Mouse (Mus musculus): ENCODE data around the gene 5730596B20Rik. TPM values are rescaled to one million over a fixed set of nuclear protein-coding genes. Genes with fewer than 3 reads are reported as not detected.

5730596B20Rik gene
- total RNA-seq, 2 experiments from 2014 or later: not detected

DNA sequence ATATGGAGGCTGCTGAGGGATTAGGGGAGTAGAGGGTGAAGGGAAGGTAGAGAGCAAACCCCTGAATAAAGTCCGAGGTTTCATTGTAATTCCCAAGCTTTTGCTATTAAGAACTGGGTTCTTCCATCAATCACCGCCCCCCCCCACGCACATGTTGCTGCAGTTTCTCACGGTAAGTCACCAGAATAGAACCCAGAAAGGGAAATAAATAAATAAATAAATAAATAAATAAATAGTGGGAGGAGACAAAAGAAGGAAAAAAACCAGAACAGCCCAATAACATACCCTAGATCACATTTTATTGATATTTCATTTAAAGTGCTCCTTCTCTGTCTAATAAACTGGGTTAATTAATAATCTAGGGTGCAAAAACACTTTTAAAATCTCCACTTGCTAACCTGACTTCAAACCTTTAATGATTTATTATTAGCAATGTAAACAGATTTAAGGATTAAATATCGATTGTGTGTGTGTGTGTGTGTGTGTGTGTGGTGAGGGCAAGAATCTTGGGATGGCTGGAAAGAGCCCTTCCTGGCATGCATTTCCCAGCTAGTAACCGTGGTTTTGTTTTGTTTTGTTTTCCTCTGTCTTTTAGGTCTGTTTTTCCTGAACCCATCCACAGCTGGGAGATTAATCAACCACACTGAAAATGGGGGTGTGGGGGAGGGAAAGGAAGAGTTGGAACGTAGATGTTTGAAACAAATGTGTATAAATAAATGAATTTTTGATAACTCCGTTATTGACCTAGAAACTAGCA lies 15.8 kb upstream of the 5730596B20Rik start:
- ATAC-seq (replicated peaks; ENCODE audit: poor library complexity): no peak

DNA sequence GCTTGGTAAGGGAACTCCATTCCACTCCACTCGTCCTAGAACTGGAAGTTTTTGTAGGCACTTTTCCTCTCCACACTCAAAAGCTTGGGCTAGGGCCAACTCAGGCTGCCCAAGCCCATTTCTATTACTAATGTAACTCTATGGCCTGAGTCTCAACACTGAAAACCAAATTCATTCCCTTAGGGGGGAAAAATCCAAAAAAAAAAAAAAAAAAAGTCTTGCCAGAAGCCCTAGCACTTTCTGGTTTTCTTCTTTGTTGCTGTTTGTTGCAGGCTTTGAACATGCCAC lies 15.3 kb upstream of the 5730596B20Rik start:
- no peak for ATAC-seq (replicated peaks; ENCODE audit: poor library complexity)

- no peak for ATAC-seq (replicated peaks; ENCODE audit: poor library complexity)
Measured at GRCm38 (mm10) chr6:52162611-52163365, 14.5 kb upstream of the 5730596B20Rik start.

GRCm38 (mm10) chr6:52163366-52164031 lies 13.8 kb upstream of the 5730596B20Rik start:
- ATAC-seq (replicated peaks; ENCODE audit: poor library complexity): no peak

- no peak for ATAC-seq (replicated peaks; ENCODE audit: poor library complexity)
Measured at GRCm38 (mm10) chr6:52164051-52164625, 13.2 kb upstream of the 5730596B20Rik start.

DNA sequence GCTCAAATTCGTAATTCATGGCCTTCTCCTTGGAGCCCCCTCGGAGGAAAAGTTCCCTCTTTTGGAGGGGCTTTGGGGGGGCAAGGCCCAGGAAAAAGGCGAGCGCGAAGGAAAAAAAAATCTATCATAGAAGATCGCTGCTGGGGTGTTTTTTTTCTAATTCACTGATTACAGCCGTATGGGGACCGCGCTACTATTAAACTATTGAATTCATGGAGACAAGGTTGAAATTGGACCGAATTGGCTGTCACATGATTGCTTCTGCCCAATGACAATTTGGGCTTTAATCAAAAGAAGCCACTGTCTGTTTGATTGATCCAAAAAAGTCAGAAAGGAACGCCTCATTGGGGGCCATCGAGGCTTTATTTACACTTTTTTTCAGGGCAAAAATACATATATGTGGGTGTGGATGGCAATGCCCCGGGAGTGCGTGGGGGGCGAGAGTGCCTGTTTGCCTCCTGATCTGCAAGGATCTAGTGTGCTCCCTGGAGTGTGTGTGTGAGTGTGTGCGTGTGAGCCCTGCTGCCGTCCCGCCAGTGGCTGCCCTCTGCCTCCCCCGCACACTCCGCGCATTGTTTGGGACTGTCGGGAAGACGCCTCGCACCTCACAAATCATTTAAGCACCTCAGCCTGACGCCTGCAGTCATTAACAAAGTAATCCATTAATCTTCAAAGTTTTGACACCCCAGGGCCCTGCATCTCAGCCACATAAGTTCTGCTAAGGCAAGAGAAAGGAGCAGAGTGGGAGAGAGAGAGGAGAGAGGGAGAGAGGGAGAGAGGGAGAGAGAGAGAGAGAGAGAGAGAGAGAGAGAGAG lies 12.5 kb upstream of the 5730596B20Rik start, which contains the start of gene Hoxa2:
Gene Hoxa2 (minus strand): TSS at position 206 of the 815 bp plus-strand sequence.
- no peak for ATAC-seq (replicated peaks; ENCODE audit: poor library complexity)

- no peak for ATAC-seq (replicated peaks; ENCODE audit: poor library complexity)
Measured at GRCm38 (mm10) chr6:52165441-52166370, 11.6 kb upstream of the 5730596B20Rik start.

- ATAC-seq (replicated peaks; ENCODE audit: poor library complexity): no peak
Measured at GRCm38 (mm10) chr6:52166431-52167077, 10.7 kb upstream of the 5730596B20Rik start.

GRCm38 (mm10) chr6:52167176-52167575 lies 10.1 kb upstream of the 5730596B20Rik start:
- no peak for ATAC-seq (replicated peaks; ENCODE audit: poor library complexity)

DNA sequence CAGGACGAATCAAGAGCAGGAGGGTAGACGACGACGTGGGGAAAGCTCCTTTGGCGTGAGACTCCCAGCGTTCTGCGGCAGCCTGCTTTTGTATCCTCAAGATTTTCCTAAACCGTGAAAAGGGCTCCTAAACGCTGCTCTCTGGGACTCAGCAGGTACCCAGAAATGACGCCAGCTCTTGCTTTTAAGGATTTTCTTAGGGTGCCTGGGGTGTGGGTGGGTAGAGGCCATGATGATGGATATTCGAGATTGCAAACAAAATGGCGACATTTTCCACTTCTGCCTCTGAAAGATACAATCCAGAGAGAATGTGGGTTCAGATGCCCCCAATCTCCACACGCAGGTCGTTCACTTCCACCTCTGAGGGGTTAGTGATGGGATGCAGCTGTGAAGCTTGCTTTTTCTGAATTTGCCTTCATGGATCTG lies 9.5 kb upstream of the 5730596B20Rik start:
- ATAC-seq (replicated peaks; ENCODE audit: poor library complexity): no peak

GRCm38 (mm10) chr6:52168191-52169055 lies 8.9 kb upstream of the 5730596B20Rik start:
- ATAC-seq (replicated peaks; ENCODE audit: poor library complexity): no peak

- ATAC-seq (replicated peaks; ENCODE audit: poor library complexity): no peak
Measured at GRCm38 (mm10) chr6:52169499-52170165, 7.7 kb upstream of the 5730596B20Rik start.

- ATAC-seq (replicated peaks; ENCODE audit: poor library complexity): no peak
Measured at GRCm38 (mm10) chr6:52170166-52170897, 7.0 kb upstream of the 5730596B20Rik start.

DNA sequence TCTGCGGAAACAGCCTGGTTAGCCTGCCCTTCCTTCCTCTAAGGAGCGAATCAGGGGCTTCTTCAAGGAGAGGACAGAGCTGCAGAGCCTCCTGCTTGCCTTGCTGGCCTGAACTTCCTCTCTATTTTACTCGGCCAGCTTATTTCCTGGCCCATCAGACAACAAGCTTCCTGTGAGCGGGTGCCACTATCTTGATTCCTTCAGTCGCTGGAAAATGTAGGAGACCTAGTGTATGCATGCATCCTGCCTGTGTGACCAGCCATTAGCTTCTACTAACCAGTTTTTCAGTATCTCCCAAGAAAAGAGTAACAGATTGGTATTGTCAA lies 6.4 kb upstream of the 5730596B20Rik start:
- no peak for ATAC-seq (replicated peaks; ENCODE audit: poor library complexity)

DNA sequence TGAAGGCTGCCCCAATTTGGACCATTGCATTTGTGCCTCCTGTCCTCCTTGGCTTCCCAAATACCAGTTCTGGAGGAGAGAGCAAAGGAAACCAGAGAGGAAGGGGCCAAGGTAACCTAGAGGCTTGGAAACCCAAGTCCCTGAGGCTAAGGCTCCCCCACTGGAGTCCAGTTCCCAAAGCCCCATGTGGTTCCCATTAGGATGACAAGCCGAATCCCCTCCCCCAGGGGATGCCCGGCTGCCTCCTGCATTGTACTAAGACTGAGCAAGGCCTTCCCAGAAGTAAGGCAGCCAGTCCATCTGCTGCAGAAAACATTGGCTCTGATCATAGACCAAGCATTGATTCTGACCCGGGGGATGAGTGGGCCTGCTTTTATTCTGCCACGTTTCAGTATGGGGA lies 6.0 kb upstream of the 5730596B20Rik start:
- ATAC-seq (replicated peaks; ENCODE audit: poor library complexity): no peak

- ATAC-seq (replicated peaks; ENCODE audit: poor library complexity): no peak
Measured at GRCm38 (mm10) chr6:52171938-52172337, 5.4 kb upstream of the 5730596B20Rik start.

- ATAC-seq (replicated peaks; ENCODE audit: poor library complexity): no peak
Measured at GRCm38 (mm10) chr6:52172501-52172900, 4.8 kb upstream of the 5730596B20Rik start.
